Mouse (Mus musculus) stomach, embryonic 15.5 days (tissue): ENCODE data around the gene Szrd1. TPM values are rescaled to one million over a fixed set of nuclear protein-coding genes. Genes with fewer than 3 reads are reported as not detected.

Experiments used
- ATAC-seq: fragments of 200-750 bp; cut with Nextera tagmentation; 2 replicates; pipeline ENCODE4 v1.8.0; 2017; ENCODE audit warnings: low read depth, moderate number of reproducible peaks, moderate TSS enrichment; ENCODE audit not compliant: insufficient read depth, low FRiP score
- H3K27ac ChIP-seq: fragments of 300-500 bp; sonication (generic); 2 replicates; pipeline ENCODE4 v1.5.1; 2015; ENCODE audit warnings: mild to moderate bottlenecking, inconsistent platforms
- H3K27me3 ChIP-seq: fragments of 300-500 bp; sonication (generic); replicated peaks from 2 replicates; pipeline ENCODE4 v1.6.1; 2015; ENCODE audit warnings: inconsistent platforms
- H3K36me3 ChIP-seq: fragments of 300-500 bp; sonication (generic); 2 replicates; pipeline ENCODE4 v1.6.1; 2015; ENCODE audit warnings: inconsistent platforms
- H3K4me1 ChIP-seq: fragments of 300-500 bp; sonication (generic); 2 replicates; pipeline ENCODE4 v1.6.1; 2015; ENCODE audit warnings: inconsistent platforms
- H3K4me2 ChIP-seq: fragments of 300-500 bp; sonication (generic); 2 replicates; pipeline ENCODE4 v1.6.1; 2015; ENCODE audit warnings: mild to moderate bottlenecking, inconsistent platforms
- H3K4me3 ChIP-seq: fragments of 300-500 bp; sonication (generic); replicated peaks from 2 replicates; pipeline ENCODE4 v1.5.1; 2015; ENCODE audit warnings: inconsistent platforms
- H3K9ac ChIP-seq: fragments of 300-500 bp; sonication (generic); 2 replicates; pipeline ENCODE4 v1.6.1; 2015; ENCODE audit warnings: inconsistent platforms
- H3K9me3 ChIP-seq: fragments of 300-500 bp; sonication (generic); 2 replicates; pipeline ENCODE4 v1.6.1; 2016; ENCODE audit warnings: inconsistent platforms
- WGBS: fragments of 180-500 bp; shearing (Covaris S2); methylation state at CpG from one replicate; pipeline ENCODE4 v1.1.7; 2015; 5-methylcytosine and 5-hydroxymethylcytosine counted together
- polyA plus RNA-seq: library from polyadenylated mRNA; unstranded; fragments of >200 nt; fragmentation: Nextera tagmentation; extraction: Ambion mirVana; gene quantifications from 2 replicates; pipeline ENCODE4 v1.2.1, GENCODE M21; 2015

Gene Szrd1
- polyA plus RNA-seq, 1 experiment from 2014 or later = 34.5 TPM

DNA sequence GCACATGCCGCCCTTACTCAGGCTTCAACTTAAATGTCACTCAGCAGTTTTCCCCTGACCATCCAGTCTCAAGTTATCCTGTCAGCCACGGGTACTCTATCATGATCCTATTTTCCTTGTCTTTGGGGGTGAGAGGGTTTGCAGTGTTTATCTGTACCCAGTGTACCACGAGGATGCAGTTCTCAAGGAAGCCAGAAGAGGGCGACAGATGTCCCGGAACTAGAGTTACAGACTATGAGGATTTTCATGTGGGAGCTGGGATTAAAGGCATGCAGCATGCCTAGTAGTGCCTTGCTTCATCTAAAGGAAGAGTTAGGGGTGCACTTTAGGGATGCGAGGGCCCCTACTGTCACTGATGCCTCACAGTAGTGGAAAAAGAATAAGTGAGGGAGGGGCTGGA, 37.7 kb downstream of the Szrd1 start:
- Histone ChIP-seq H3K4me2 (no peak overlapping the region), H3K27me3 (no peaks in the 10 kb centered on the region), H3K27ac (no peak overlapping the region), H3K9ac (no peak overlapping the region), H3K9me3 (no peaks in the 10 kb centered on the region), H3K4me3 (no peak overlapping the region), H3K36me3 (no peaks in the 10 kb centered on the region), H3K4me1 (no peaks in the 10 kb centered on the region)
- no peak for ATAC-seq
- WGBS = 57% methylated on average over 6 of the region's 6 CpGs

DNA sequence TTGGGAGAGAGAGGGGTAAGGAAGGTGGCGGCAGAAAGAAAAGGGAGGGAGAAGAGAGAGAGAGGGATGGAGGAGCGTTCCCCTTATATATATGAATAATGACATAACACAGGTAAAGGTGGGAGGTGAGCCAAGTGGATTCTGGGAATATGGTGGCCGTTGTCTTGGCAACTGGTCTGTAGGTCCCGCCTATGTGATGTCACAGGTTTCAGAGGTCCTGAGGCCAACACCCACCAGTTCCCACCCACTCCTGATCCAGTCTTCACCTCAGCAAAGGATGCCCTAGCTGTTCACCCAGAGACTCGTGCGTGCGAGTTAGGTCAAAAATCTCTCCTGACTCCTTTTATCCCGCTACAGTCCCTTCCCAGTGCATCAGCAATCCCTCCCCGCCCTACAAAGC, 38.3 kb downstream of the Szrd1 start:
- Histone ChIP-seq H3K9ac (no peak overlapping the region), H3K4me3 (no peak overlapping the region), H3K27ac (no peak overlapping the region), H3K27me3 (no peaks in the 10 kb centered on the region), H3K4me1 (no peaks in the 10 kb centered on the region), H3K36me3 (no peaks in the 10 kb centered on the region), H3K4me2 (no peak overlapping the region), H3K9me3 (no peaks in the 10 kb centered on the region)
- no peak for ATAC-seq
- WGBS = 86% methylated on average over 9 of the region's 9 CpGs

DNA sequence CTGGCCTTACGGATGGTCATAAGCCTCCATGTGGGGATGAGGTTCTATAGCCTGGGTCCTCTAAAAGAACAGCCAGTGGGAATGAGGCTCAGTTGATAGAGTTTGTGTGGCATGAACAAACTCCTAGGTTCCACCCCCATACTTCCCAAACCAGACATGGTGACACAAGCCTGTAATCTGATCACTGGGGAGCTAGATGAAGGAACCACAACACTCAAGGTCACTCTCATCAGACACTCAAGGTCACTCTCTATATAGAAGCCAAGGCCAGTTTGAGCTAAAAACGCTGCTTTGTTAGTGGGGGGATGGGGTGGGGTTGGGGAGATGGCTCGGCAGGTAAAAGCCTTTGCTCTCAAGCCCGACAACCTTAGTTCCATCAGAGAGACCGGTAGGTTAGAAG, 39.6 kb downstream of the Szrd1 start:
- Histone ChIP-seq H3K36me3 (no peaks in the 10 kb centered on the region), H3K4me2 (no peak overlapping the region)
- WGBS = 67% methylated on average over 5 of the region's 5 CpGs

DNA sequence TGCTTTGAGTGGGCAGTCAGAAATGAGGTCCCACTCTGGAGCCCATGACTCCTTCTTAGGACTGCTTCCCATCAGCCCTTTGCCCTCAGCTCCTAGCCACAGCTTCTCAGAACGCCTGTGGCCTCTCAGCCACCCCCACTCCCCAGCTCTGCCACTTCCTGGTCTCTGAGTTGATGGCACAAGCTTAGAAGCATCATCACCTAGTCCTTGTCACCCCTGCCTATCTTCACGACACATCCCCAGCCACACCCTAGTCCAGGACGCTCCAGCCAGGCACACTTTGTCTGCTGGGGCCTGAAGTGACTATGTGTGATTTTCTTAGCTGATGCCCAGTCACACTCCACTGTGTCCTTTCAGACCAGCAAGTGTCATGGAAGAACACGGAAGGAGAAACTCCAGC, 40.6 kb downstream of the Szrd1 start:
- Histone ChIP-seq H3K27me3 (no peaks in the 10 kb centered on the region), H3K4me3 (no peak overlapping the region), H3K4me2 (no peak overlapping the region), H3K9ac (no peak overlapping the region), H3K36me3 (no peaks in the 10 kb centered on the region), H3K9me3 (no peaks in the 10 kb centered on the region), H3K4me1 (no peaks in the 10 kb centered on the region), H3K27ac (no peak overlapping the region)
- WGBS = 71% methylated on average over 4 of the region's 4 CpGs
- ATAC-seq = no peak

More for the DNA sequence above, 39.6 kb downstream of the Szrd1 start:
- Histone ChIP-seq H3K9ac (no peak overlapping the region), H3K27me3 (no peaks in the 10 kb centered on the region), H3K9me3 (no peaks in the 10 kb centered on the region), H3K4me1 (no peaks in the 10 kb centered on the region), H3K27ac (no peak overlapping the region), H3K4me3 (no peak overlapping the region)
- ATAC-seq = no peak

DNA sequence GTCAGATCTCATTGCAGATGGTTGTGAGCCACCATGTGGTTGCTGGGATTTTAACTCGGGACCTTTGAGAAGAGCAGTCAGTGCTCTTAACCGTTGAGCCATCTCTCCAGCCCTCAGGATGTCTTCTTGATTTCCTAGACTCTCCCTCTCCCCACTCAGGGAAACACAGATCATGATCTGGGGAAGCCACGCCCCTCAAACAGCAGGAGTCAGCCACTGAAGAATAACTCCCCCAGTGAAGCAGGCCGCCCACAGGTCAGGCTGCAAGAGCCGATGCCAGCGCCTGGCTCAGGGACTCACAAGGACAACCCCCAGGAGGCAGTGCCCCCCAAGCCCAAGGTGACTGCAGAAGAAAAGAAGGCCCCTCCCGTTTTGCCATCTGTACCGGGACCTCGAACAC, 42.9 kb downstream of the Szrd1 start:
- Histone ChIP-seq H3K4me3 (no peak overlapping the region), H3K27ac (no peak overlapping the region), H3K4me1 (no peaks in the 10 kb centered on the region), H3K9ac (no peak overlapping the region), H3K36me3 (no peaks in the 10 kb centered on the region), H3K27me3 (no peaks in the 10 kb centered on the region), H3K9me3 (no peaks in the 10 kb centered on the region), H3K4me2 (no peak overlapping the region)
- 15% methylated on average over 9 of the region's 9 CpGs for WGBS
- ATAC-seq = no peak

DNA sequence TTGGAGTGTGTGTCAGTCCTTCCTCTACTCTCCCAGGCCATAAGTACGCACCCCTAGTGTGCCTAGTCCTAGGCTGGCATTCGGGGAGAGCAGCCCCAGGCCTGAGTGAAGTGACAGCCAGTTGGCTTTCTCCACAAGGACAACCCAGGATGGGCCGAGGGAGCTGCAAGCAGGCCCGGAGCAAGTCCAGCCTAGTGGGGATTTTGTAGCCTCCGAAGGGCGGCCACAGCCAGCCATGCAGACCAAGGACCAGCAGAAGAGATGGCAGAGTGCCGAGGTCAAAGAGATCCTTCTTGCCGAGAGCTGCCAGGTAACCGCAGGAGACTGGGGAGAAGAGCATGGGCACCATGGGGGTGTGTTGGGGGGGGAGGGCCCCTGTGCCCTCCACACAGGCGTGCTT, 44.6 kb downstream of the Szrd1 start:
- Histone ChIP-seq H3K9ac (no peak overlapping the region), H3K4me3 (no peak overlapping the region), H3K27ac (no peak overlapping the region), H3K9me3 (no peaks in the 10 kb centered on the region), H3K4me2 (no peak overlapping the region), H3K4me1 (no peaks in the 10 kb centered on the region), H3K36me3 (no peaks in the 10 kb centered on the region), H3K27me3 (no peaks in the 10 kb centered on the region)
- no peak for ATAC-seq
- 76% methylated on average over 10 of the region's 10 CpGs for WGBS

DNA sequence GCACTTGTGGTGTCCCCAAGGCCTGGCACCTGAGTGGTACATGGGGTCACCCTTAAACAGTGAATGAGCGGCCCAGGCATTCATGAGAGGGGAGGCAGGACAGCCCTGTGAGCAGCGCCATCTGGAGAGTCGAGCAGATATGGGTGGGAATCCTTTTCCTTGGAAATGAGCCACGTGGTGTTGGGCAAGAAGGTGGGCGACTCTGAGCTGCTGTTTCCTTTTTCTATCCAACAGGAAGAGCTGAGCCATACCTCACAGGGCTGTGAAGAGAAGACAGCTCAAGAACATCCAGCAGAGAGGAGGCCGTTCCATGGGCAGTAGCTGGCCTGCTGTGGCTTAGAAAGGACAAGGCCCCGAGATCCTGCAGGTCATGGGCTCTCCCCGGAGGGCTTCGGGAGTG, 50.9 kb downstream of the Szrd1 start:
- WGBS = 59% methylated on average over 9 of the region's 9 CpGs
- no peak overlapping the region for H3K4me2 ChIP-seq
- no peaks in the 10 kb centered on the region for H3K36me3 ChIP-seq
- no peaks in the 10 kb centered on the region for H3K27me3 ChIP-seq
- H3K9ac ChIP-seq = no peak overlapping the region
- no peak overlapping the region for H3K4me3 ChIP-seq
- H3K27ac ChIP-seq = no peak overlapping the region
- no peak for ATAC-seq
- H3K4me1 ChIP-seq = no peaks in the 10 kb centered on the region
- no peaks in the 10 kb centered on the region for H3K9me3 ChIP-seq

DNA sequence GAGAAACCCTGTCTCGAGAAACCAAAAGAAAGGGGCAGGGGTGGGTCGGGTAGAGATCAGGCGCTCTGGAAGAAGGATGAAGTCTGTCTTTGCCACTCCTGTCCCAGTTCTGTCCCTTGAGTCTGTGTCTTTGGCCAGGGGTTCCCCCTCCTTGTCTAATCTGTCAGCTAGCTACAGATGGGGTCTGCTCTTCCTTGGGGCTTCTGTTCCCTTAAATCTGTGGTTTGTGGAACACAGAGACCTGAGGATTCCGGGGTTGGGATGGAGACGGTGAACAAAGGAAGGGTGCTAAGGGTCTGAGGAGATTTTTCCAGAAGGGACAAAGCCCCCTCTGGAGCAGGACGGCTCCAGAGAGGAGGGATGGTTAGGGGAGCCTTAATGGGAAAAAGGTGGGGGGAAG, 51.5 kb downstream of the Szrd1 start, which contains the start of gene Spata21:
Spata21 (plus strand) TSS at position 301 of the 400 bp plus-strand sequence.
- Histone ChIP-seq H3K9me3 (no peaks in the 10 kb centered on the region), H3K9ac (no peak within 1 kb of the TSS), H3K4me2 (no peak within 1 kb of the TSS), H3K36me3 (no peaks in the 10 kb centered on the region), H3K27me3 (no peaks in the 10 kb centered on the region), H3K4me3 (no peak within 1 kb of the TSS), H3K4me1 (no peaks in the 10 kb centered on the region), H3K27ac (no peak within 1 kb of the TSS)
- WGBS = 74% methylated on average over 6 of the region's 6 CpGs
- ATAC-seq = no peak

DNA sequence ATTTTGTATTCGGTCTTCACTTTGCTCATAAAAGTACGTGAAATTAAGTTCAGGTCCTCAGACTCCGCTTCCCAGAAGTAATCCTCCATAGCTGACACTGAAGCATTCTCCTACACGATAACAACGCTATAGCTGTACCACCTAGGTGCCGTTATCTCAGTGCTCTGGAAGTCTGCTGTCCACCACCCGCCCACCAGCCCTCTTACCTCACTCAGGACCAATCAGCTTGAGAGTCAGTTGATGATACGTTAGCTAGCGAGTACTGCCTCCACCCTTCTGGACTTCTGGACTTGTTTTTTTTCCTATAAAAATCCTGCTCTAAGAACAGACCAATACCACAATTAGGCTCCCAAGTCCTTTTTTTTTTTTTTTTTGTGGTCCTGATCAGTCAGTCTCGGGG, 52.7 kb downstream of the Szrd1 start:
- no peak overlapping the region for H3K4me2 ChIP-seq
- 69% methylated on average over 10 of the region's 10 CpGs for WGBS
- H3K27me3 ChIP-seq = no peaks in the 10 kb centered on the region
- no peaks in the 10 kb centered on the region for H3K4me1 ChIP-seq
- peak; percentile 43; the same call in 1 of the 2 replicates for ATAC-seq
- H3K27ac ChIP-seq = no peak overlapping the region
- no peak overlapping the region for H3K4me3 ChIP-seq
- H3K9ac ChIP-seq = no peak overlapping the region
- H3K9me3 ChIP-seq = no peaks in the 10 kb centered on the region
- no peaks in the 10 kb centered on the region for H3K36me3 ChIP-seq

DNA sequence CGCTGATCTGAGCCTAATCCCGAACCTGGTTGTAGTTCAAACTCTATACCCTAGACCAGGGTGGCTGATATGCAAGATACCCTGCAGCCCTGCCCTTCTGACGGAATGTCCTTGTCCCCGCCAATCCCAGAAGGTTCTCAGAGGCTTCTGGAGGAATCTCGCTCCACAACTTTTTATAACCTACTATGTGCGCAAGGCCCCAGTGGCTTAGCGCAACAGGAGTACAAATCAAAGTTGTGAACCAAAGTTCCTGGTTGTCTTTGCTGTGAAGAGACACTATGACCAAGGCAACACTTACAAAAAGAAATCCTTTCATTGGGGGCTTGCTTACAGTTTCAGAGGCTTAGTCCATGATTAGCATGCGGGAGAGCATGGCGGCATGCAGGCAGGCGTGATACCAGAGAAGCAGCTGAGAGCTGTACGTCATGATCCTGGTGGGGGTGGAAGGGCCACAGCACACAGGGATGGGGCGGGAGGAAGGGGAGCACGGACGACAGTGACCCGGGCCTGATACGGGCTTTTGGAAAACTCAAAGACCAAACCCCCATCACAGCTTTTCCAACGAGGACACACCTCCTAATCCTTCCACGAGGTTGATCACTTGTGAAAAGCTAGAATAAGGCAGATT, 61.0 kb downstream of the Szrd1 start:
- no peaks in the 10 kb centered on the region for H3K36me3 ChIP-seq
- no peak for ATAC-seq
- peaks cover 16% of the 10 kb centered on the region for H3K4me1 ChIP-seq
- H3K4me2 ChIP-seq = no peak overlapping the region
- 70% methylated on average over 18 of the region's 18 CpGs for WGBS
- no peak overlapping the region for H3K27ac ChIP-seq
- H3K27me3 ChIP-seq = no peaks in the 10 kb centered on the region
- H3K4me3 ChIP-seq = peak overlapping the region; percentile 93
- H3K9me3 ChIP-seq = no peaks in the 10 kb centered on the region
- H3K9ac ChIP-seq = no peak overlapping the region

DNA sequence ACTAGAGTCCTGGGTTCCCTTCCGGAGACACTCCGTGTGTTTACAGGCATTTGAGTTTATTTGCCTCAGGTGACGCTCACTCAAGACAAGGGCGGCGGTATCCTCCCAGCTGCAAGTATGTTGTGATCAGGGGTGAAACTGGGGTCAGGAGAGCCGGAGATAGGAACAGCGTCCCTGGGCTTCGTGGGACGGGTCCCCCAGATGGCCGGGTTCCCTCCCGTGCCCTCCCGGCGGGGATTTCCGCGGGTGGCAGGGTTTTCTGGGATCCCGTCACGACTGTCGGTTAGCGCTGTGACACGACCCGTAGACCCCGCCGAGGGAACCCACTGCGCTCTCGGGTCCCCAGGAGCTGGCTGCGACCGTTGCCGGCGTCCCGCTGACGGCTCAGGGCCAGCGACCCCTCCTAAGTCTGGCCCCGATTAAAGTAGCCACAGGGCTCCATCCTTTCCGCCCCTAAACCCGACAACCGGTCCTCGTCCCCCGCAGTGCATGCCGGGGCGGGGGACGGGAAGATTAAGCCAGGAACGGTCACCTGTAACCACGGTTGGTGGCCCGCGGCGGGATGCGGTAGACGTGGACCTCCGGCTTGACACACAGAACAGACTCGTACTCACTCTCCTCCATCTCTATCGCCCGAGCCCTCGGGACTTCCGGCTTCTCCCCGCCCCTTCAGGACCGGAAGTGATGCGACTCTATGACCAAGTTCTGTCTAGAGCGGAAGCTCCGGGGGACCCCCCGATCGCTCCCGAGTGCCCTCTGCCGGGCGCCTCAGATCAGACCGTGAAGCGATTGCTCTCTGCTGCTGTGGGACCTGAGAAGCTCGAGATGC, 61.7 kb downstream of the Szrd1 start, which contains the start of gene Necap2:
Necap2 (minus strand) TSS at position 677 of the 829 bp plus-strand sequence.
- no peaks in the 10 kb centered on the region for H3K27me3 ChIP-seq
- H3K9me3 ChIP-seq = no peaks in the 10 kb centered on the region
- peaks cover 16% of the 10 kb centered on the region for H3K4me1 ChIP-seq
- H3K27ac ChIP-seq = peak within 1 kb of the TSS; percentile 72
- H3K4me2 ChIP-seq = peak within 1 kb of the TSS; percentile 76
- ATAC-seq = peak; percentile 89
- H3K36me3 ChIP-seq = peaks cover 4% of the 10 kb centered on the region; the same call in 1 of the 2 replicates
- peak within 1 kb of the TSS; percentile 93 for H3K4me3 ChIP-seq
- under 1% methylated on average over 67 of the region's 67 CpGs for WGBS
- peak within 1 kb of the TSS; percentile 93 for H3K9ac ChIP-seq
